Mouse (Mus musculus) layer of hippocampus, postnatal 25 days (tissue): ENCODE measurements at regions not wholly inside any gene's neighbourhood (a gene's known extent, or its start where the extent isn't known, plus 50 kb on each side); places are given as distances from the start of the nearest gene placed in this dataset.

ENCODE experiments used
- DNase-seq, 2 experiments: peaks; one replicate each; pipeline ENCODE4 v3.0.0; 2022; ENCODE audit warnings: mixed read lengths in 2 of 2, low spot score in 1 of 2; ENCODE audit errors: extremely low spot score in 1 of 2

GRCm38 (mm10) chr13:30085446-30085845 is 50.8 kb upstream of the Mboat1 start:
- DNase-seq, result no peak

- DNase-seq, result peak; percentile 57 to 87
These were observed 51.3 kb upstream of the Mboat1 start for GRCm38 (mm10) chr13:30085005-30085404.

- no peak for DNase-seq
These were observed 51.9 kb upstream of the Mboat1 start for GRCm38 (mm10) chr13:30084386-30084785.

- DNase-seq, result no peak
These were observed 52.3 kb upstream of the Mboat1 start for GRCm38 (mm10) chr13:30083949-30084348.

GRCm38 (mm10) chr13:30082761-30083160 is 53.5 kb upstream of the Mboat1 start:
- no peak for DNase-seq

GRCm38 (mm10) chr13:30080705-30081474 is 55.4 kb upstream of the Mboat1 start:
- no peak for DNase-seq

- DNase-seq, result no peak
These were observed 61.7 kb upstream of the Mboat1 start for GRCm38 (mm10) chr13:30074517-30075064.

- no peak for DNase-seq
These were observed 62.2 kb upstream of the Mboat1 start for GRCm38 (mm10) chr13:30074069-30074468.

- DNase-seq, result no peak
These were observed 66.9 kb upstream of the Mboat1 start for GRCm38 (mm10) chr13:30069397-30069796.

- no peak for DNase-seq
These were observed 68.5 kb upstream of the Mboat1 start for GRCm38 (mm10) chr13:30067581-30068375.

- DNase-seq, result no peak
These were observed 70.8 kb upstream of the Mboat1 start for GRCm38 (mm10) chr13:30065520-30065919.

- no peak for DNase-seq
These were observed 72.5 kb upstream of the Mboat1 start for GRCm38 (mm10) chr13:30063741-30064140.

GRCm38 (mm10) chr13:30062285-30062684 is 74.0 kb upstream of the Mboat1 start:
- no peak for DNase-seq

GRCm38 (mm10) chr13:30055141-30055645 is 69.3 kb upstream of the E2f3 start:
- no peak for DNase-seq

GRCm38 (mm10) chr13:30051891-30052550 is 66.2 kb upstream of the E2f3 start:
- no peak for DNase-seq

GRCm38 (mm10) chr13:30050745-30051508 is 65.1 kb upstream of the E2f3 start:
- no peak for DNase-seq

GRCm38 (mm10) chr13:30048260-30048859 is 62.5 kb upstream of the E2f3 start:
- DNase-seq, result no peak

GRCm38 (mm10) chr13:30046504-30047169 is 60.8 kb upstream of the E2f3 start:
- no peak for DNase-seq

- no peak for DNase-seq
These were observed 60.2 kb upstream of the E2f3 start for GRCm38 (mm10) chr13:30046061-30046460.
